Mouse (Mus musculus): Measurements from ENCODE around the gene Gcn1l1.
"Not testable (repeated sequence)": the region's sequence is repeated elsewhere in the genome, so short reads cannot be mapped to it uniquely, and the experiment has no call there.

The Gcn1l1 gene

GRCm38 (mm10) chr5:115559237-115560101 lies 5.6 kb upstream of the Gcn1l1 start, which contains the start of gene Rplp0:
Rplp0 (plus strand) TSS chr5:115559467.
- DNase-seq (ENCODE audit: low read depth): peak; percentile 100

DNA sequence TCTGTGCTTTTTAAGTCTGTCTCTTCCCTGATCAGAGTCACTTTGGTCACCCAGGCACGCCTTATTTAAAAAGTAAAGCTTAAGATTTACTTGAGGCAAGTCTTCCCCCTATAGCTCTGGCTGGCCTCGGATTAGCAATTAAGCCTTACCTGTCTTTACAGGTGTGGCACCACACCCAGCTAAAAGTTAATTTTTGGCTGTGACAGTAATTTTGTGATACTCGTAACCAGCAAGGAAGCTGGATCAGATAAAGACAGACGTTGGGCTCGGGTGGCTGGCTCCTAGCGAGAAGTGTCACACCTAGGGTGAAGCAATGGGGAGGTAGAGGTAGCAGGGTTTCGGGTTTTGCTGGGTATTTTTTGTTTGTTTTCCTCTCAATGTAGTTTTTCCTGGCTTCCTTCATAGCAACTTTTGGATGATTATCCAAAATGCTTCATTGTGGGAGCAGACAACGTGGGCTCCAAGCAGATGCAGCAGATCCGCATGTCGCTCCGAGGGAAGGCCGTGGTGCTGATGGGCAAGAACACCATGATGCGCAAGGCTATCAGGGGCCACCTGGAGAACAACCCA lies 4.6 kb upstream of the Gcn1l1 start:
- DNase-seq (ENCODE audit: low read depth): no peak

DNA sequence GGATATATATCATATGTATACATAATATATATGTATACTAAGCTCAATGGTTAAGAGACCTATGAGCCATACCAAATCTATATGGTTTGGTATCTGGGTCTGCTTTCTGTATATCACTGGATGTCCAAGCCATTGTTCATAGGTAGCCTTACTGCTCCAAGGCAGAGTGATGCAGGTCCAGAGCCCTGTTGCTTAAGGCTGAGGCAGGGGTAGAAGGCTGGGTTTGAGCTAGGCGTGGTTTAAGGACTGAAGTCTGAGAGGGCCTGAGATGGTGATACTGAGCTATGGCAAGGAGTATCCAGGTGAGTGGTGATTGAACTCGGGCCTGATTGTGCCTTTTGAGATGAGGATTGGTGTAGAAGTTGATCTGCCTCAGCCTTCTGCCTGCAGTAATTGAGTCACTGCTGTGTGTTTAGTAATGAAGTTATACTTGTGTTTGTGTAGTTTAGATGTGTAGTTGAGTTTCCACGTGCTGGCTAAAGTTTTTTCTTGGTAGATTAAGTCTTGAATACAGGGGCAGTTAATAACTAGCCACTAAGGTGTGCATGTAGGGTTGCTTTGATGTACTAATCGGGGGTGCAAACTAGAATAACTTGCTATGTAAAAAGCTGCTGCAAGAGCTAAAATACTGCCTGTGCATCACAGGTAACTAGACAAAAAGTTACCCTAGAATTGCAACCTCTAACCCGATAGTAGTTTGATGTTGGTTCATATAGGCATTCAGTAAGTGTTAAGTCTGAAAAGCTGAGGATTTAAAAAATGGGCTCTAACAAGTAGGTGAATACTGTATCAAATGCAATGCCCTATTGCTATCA lies 1.1 kb upstream of the Gcn1l1 start:
- peak; percentile 67 for DNase-seq (ENCODE audit: low read depth)

DNA sequence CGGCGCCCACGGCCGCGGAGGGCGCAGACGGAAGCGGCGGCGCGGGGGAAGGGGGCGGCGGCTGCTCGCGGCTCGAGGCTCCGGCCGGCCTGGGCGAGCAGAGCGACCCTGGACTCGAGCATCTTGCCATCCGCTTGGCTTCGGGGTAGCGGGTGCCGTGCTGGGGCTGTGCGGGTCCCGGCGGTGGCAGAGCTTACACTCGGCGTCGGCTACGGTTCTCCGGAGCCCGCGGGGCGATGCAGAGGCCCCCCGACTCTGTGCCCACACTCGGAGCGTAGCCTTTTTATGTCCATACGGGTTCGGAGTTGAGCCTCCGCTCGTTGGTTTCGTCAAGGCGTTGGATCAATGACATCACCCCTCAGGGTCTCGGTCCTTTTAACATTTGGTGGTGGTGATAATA lies 349 bp downstream of the Gcn1l1 start:
- DNase-seq (ENCODE audit: low read depth): no peak

GRCm38 (mm10) chr5:115568681-115569080 lies 3.6 kb downstream of the Gcn1l1 start:
- DNase-seq (ENCODE audit: low read depth): no peak

DNA sequence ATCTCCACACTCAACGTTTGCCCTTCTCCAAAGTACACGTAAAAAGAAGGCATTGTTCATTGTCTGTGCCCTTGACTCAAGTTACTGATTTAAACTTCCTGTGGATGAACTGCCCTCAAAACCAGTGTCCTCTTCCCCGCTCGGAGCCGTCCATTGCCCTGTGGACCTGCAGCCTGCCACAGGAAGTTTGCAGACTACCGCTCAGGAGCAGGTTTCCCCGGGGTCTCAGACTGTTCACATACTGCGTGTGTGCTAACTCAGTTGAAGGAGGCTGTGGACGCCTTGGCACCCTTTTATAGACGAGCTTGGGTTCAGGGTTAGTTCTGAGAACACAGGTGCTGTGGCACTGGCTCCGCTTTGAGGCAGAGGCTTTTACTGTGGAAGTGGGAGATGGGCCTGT lies 4.3 kb downstream of the Gcn1l1 start:
- DNase-seq (ENCODE audit: low read depth): peak; percentile 31

DNA sequence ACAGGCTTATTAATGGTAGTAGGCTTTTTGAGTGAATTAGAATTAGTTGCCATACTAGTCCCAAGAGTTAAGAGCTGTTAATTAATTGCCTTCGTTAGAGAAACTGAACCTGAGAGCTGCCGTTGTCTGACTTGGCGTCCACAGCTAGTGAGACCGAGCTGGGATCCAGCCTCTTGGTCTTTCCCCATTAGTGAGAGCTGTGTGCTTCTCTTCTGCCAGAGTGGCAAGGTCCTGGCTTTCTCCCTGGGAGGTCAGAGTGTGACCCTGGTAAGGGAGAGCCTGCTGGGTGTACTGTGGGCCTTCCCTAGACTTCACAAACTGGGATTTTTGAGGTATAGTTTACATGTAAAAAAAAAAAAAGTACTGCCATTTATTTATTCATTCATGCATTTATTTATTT lies 4.7 kb downstream of the Gcn1l1 start:
- no peak for DNase-seq (ENCODE audit: low read depth)

- DNase-seq (ENCODE audit: low read depth): no peak
Observed at GRCm38 (mm10) chr5:115571086-115571485, 6.0 kb downstream of the Gcn1l1 start.

- DNase-seq (ENCODE audit: low read depth): no peak
Observed at GRCm38 (mm10) chr5:115572679-115573535, 7.9 kb downstream of the Gcn1l1 start.

GRCm38 (mm10) chr5:115574992-115575391 lies 9.9 kb downstream of the Gcn1l1 start:
- no peak for DNase-seq (ENCODE audit: low read depth)

- DNase-seq (ENCODE audit: low read depth): not testable (repeated sequence)
Observed at GRCm38 (mm10) chr5:115577686-115578085, 12.6 kb downstream of the Gcn1l1 start.

GRCm38 (mm10) chr5:115578922-115579321 lies 13.9 kb downstream of the Gcn1l1 start:
- no peak for DNase-seq (ENCODE audit: low read depth)

DNA sequence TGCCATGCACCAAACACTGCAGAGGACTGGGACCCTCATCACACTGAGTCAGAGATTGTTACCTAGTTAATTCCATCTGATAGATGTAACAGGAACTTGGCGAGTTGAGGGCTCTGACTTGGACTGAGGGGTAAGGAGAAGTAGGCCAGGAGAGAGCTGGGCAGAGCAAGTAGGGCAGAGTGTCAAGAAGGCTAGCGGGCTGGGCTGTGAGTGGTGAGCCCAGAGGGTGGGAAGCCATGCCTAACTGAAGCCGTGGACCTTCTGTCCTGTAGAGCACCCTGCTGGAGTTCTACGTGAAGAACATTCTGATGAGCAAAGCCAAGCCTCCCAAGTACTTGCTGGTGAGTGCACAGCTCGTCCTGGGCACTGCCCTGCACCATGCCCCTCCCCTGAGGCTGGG lies 14.3 kb downstream of the Gcn1l1 start:
- DNase-seq (ENCODE audit: low read depth): no peak

GRCm38 (mm10) chr5:115580229-115581001 lies 15.4 kb downstream of the Gcn1l1 start:
- no peak for DNase-seq (ENCODE audit: low read depth)

DNA sequence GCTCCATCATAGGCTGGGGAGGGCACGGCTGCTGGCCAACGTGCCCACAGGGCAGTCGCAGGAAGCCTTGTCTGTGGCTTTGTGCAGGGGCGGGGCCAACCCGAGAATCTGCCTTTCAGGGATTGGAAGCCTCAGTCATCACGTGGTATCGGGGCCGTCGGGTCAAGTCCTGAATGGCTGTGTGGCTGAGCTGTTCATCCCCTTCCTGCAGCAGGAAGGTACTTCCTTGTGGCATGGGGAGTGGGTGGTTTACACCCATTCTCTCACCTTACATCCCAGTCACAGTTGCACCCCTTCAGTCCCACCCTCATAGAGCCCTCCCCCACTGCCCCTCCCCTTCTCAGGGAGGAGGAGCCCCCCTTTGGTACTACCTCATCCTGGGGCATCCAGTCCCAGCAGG lies 16.6 kb downstream of the Gcn1l1 start:
- DNase-seq (ENCODE audit: low read depth): peak; percentile 70

GRCm38 (mm10) chr5:115585616-115586015 lies 20.6 kb downstream of the Gcn1l1 start:
- DNase-seq (ENCODE audit: low read depth): no peak

- DNase-seq (ENCODE audit: low read depth): no peak
Observed at GRCm38 (mm10) chr5:115586166-115586565, 21.1 kb downstream of the Gcn1l1 start.

- DNase-seq (ENCODE audit: low read depth): no peak
Observed at GRCm38 (mm10) chr5:115586780-115587179, 21.7 kb downstream of the Gcn1l1 start.

DNA sequence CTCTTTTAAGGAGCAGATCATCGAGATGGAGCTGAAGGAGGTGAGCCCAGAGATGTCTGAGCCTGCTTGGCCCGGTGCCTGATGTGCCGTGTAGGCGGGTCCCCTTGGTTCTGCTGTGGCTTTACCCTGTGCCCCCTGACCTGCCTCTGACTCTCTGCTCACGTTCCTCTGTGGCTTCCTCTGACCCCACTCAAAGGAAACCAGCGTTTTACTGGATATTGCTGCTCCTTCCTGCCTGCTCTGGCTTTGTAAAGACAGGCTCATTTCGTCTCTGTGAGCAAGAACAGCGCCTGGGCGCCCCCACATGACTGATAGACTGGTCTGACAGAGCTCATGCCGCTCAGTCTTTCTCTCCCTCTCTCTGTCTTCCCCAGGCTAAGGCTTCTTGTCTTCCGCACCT lies 26.0 kb downstream of the Gcn1l1 start:
- peak; percentile 81 for DNase-seq (ENCODE audit: low read depth)

DNA sequence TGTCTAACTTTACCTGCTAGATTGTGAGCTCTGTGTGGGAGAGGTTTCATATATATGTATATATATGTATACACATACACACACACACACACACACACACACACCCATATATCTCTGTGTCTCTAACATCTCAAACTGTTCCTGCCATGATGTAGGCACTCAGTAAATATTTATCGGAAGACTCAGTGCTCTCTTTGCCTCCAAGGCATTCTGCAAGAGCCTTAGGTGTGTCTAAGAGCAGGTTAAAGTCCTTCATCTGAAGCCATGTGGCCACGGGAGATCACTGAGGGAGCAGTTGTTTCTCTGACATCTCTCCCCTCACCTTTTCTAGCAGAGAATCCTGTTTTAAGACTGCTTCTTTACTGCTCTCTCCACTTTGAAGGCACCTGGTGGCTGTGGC lies 26.5 kb downstream of the Gcn1l1 start:
- DNase-seq (ENCODE audit: low read depth): no peak

GRCm38 (mm10) chr5:115603561-115603960 lies 38.5 kb downstream of the Gcn1l1 start:
- no peak for DNase-seq (ENCODE audit: low read depth)

Measured in 416B (cell line).